Mouse (Mus musculus) retina, postnatal 1 day (tissue): ENCODE measurements at regions not wholly inside any gene's neighbourhood (a gene's known extent, or its start where the extent isn't known, plus 50 kb on each side); places are given as distances from the start of the nearest gene placed in this dataset.

ENCODE experiments used
- DNase-seq: peaks from one replicate; pipeline ENCODE4 v3.0.0-alpha.2; 2012

DNA sequence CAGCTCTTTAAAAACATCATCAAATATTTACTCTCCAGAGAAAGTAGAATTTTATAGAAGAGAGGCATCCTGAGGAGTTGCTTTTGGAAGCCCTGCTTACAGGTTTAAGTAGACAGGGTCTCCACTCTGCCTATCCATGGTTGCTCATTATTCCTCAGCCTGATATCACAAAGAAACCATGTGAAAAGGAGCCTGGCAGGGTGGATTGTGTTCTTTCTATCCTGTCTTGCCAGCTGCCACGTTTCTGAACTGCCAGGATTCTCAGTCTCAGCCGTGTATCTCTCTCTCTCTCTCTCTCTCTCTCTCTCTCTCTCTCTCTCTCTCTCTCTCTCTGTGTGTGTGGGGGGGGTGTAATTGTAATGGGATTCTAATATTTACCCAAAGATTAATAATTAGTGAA lies 431.9 kb upstream of the Atp11b start:
- no peak for DNase-seq

DNA sequence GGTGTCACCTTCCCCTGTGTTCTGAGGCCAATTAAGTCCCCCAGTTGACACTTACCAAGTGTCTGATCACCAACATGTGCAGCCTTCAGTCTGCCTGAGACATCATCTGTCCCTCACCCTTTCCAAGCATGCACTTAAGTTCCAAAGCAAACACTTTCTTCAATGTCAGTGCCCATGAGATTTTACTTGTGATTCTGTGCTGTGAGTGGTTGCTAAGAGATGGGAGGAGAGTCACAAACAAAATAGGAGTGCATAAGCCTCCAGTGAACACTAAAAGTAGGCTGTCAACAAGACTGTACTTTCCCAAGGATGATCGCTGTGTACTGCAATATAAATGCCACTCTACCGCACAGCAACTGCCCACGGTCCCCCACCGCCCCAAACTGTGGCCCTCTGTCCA lies 431.0 kb upstream of the Atp11b start:
- no peak for DNase-seq

DNA sequence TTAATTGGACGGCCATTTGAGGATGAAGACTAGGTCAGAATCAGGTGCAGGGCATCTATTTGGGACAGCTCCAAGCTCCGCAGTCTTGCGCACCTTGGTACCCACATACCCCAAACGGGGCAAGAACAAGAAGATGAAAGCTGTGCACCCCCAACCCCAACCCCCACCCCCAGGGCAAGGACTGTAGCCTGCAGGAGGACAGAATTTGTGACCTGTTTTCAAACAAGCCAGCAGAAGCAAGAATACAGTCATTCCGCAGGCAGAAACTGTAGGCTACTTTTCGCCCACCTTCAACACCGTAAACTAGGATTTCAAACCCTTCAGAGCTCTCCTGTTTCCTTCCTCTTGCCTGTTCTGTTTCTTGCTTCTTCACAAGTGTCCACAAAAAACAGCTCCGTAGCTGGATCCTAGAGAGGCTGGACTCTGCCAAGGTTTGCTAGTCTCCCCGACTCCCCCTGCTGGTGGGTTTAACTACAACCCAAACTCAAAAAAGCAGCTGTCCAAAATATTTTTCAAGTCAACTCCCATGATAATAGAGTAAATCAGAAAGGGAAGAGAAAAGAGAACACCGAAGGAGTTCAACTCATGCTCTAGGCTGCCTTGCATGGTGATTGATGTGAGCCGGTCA lies 430.3 kb upstream of the Atp11b start:
- peak; percentile 85 for DNase-seq

DNA sequence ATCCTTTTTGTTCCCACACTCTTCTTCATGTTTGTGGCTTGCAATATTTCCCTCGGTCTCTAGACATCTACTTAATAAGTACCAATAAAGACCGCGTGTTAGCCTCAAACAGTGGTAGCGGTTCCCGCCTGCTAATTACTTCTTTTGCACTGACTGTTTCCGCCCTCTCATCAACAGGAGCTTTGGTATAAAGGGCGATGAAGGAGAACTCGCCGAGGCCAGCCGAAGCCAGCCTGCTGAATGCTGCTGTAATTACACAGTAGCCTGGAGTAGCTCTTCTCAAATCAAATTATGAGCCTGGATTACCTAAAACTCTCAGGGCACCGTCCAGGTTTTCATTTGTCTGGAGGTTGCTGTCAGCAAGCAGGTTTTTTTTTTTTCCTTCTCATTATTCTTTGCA lies 429.7 kb upstream of the Atp11b start:
- DNase-seq: peak; percentile 63

DNA sequence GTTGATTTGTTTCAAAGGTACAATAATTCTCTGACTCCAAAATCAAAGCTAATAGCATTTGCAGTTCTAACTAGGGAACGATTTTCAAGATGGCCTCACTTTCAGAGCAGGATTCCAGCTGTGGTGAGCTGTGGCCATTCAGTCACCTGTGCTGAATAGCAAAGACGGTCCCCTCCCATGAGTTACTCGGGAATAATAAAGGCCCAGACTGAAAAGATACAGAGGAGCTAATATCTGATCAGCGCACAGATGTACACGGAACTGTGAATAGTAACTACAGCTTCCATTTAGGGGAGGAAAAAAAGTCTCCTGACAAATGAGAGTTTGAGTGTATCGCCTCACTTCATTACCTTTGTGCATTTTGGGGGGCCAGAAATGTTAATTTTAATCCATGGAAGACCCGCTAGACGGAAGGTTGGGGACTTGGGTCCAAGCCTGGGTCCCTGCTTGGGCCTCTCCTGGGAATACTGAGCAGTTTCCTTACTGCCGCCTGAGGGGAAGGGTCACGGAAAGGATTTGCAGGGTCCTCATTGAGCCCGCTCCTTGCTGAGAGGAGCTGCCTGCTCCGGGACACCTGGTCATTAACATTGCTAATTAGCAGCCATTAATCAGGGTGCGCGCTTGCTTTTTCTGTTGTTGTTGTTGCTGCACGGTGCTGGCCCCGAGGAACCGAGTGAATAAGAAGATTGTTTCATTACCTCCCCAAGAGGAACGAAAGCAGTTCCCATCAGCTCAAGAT lies 421.2 kb upstream of the Atp11b start:
- peak; percentile 55 for DNase-seq

DNA sequence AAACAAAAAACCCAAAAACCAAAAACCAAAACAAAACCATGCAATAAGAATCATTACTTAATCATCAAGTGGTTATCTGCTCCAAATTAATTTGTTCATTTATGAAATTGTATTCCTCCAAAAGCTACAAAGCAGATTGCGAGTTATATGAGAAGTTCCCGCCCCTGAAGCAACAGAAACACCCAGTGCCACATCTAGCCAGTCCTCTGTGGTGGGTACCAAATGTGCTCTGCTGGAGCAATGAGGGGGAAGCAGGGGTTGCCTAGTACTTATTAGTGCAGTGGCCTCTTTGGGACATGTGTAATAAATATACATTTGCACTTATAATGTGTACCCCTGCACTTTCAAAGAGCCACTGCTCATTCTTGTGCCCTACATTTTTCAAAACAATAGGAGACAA lies 419.9 kb upstream of the Atp11b start:
- peak; percentile 27 for DNase-seq

DNA sequence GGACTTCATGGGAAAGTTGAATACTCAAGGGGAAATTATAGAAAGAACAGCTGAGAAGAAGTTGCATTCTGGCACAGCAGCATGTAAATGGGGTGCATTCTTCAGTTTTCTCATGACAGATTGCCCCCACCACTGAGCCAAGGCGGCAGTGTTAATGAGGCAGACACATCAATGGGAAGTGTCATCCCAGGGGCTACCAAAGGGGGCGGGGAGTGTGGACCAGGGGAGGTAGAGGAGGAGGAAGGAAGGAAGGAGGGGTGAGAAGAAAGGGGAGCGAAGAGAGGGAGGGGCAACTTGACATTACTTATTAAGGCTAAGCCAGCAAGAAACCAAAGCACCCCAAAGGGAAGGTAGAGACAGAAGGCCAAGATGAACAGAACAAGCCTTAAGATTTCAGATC lies 419.4 kb upstream of the Atp11b start:
- peak; percentile 77 for DNase-seq

DNA sequence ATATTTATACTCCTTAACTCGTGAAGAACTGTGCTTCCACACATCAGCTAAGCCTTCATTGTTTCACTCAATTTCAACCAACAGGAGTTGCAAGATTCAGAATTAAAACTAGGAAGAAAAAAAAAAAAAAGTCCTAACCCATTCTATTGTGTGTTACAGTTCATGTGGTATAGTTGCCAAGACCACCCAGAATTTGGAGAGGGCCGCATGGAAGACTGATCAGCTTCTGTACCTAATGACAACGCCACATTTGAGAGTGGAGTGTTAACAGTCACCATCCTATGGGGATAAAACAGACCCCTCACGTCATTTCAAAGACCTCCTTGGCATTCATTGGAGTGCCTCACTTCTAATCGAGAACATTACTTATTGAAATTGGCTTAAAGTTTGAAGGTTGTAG lies 418.1 kb upstream of the Atp11b start:
- DNase-seq: peak; percentile 82

DNA sequence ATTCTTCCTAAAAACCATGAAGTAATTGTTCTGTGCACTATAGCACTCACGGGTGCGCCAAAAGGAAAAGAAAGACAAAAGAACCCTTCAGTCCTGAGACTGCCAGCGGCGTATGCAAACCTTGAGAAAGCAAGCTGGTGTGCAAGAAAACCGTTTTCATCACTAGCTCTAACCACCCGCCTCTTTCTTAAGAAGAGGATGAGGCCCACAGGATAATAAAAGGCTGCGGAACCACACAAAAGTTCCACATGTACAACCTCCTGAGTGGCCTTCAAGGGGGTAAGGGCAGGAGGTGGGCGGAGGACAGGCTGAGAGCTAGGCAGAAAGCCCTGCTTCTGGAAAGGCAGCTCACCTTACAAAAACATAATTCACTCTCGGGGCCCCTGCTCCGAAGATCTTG lies 413.4 kb upstream of the Atp11b start:
- DNase-seq: no peak

DNA sequence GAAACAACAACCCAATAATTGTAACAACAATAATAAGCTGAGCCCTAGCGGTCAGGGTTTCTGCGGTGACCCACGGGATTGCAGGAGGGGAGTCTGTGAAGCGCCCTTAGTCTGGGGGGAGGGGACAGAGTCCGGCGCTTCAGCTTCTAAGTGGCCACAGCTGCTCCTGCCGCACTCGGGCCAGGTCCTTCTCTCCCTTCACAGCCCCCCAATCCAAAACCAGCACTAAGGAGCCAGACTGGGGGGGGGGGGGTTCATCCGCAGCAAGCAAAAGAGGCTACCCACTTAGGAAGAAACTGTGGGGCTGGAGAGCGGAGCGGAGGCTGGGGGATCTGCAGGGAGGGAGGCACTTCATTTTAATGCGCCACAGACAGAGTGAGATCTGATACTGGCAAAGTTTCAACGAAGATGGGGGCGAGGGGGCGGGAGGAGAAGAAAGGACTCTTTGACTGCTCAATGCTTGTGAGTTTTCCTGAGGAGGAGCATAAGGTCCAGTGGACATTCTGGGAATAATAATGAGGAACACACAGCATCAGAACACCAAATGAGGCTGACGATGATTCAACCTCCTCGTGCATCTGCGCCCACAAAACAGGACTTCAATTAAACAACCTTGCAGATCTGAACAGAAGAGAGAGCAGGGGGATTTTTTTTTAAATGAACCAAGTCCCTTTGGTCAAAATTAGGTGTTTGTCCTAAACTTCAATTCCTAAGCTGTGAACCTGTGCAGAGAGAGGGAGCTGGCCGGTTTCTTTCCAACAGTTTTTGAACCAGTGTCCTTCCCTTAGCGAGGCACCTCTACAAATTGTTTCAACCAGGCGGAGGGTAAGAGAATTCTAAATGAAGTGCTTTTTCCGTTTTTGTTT lies 412.7 kb upstream of the Atp11b start:
- peak; percentile 95 for DNase-seq

DNA sequence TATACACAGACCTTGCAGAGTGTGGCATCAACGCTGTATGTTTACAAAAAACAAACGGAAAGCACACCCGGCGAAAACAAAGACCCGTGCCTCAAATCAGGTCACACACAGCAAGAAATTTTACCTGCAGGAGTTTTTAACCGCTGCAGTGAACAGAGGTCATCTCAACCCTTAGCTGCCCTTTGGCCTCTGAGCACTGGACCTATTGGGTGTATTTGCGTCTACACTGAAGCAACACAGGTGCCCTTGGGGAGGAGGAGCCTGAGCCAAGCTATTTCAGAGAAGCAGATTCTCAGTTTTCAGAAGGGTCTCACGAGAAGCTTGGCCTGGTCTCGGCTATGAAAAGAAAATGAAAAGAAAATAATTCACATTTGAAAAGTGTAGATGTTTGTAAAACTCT lies 412.1 kb upstream of the Atp11b start:
- peak; percentile 39 for DNase-seq

DNA sequence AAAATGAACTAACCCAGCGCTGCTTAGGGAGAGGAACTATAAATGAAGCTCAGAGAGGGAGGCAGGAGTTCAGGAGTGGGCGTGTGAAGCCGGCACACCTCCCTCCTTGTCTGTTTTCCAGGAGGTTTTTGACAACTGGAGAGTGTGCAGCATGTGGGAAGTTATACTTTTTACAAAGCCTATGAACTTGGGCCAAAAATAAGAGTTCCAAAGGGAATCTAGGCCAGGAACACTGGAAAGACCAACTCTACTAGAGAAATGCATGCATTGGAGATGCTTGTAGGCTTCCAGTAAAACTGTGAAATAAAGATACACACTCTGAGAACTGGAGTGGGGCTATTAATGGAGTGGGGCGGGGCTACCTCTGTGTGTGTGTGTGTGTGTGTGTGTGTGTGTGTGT lies 411.3 kb upstream of the Atp11b start:
- DNase-seq: no peak

DNA sequence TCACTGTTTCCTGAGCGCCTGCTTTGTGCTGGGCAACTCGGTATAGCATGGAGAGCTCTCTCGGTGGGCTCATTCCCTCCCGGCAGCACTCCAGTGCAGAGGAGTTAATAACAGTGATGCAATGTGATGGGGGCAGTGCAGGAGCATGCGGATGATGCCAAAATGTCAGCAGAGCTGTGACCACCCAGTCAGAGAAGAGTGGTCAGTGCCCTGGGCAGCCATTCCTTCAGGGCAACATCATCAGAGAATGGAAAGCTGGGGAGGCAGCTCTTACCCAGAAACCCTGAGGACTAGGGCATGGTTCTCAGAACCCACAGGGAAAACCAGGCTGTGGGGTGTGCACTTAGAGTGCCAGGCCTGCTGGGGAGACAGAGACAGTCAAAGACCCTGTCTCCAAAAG lies 410.0 kb upstream of the Atp11b start:
- peak; percentile 56 for DNase-seq

DNA sequence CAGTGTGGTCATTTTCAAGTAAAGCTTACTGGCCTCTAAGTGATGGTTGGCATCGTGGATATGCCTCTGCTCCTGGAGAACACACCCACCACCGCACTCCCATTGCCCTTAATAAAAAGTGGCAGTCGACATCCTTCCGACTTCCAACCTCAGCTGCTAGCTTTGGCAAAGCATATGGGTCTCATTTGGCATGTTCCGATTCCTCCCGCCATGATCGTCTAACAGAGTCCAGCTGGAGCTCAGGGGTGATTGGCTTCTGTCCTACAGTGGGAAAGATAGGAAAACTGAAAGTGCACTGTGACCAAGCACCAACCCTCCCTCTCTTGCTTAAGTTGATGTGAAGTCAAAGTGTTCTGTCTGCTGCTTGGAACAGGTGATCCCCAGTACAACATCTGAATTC lies 404.8 kb upstream of the Atp11b start:
- DNase-seq: no peak

DNA sequence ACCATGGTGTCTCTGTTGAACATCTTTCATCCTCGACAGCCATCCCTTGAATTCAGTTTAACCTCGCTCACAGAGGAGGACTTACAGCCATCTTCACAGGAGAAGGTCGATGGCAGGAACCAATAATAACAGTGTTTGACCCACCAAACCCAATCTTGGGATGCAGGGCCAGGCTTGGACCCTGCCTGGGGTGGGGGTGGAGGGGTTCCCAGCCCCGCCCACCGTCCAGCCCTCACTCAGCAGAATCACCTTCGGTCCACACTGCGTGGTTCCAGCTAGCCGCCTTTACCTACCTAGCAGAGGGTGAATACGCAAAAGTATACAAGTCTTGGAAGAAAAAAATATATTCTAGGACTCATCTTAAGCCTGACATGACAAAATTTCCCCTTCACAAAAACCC lies 400.5 kb upstream of the Atp11b start:
- no peak for DNase-seq

DNA sequence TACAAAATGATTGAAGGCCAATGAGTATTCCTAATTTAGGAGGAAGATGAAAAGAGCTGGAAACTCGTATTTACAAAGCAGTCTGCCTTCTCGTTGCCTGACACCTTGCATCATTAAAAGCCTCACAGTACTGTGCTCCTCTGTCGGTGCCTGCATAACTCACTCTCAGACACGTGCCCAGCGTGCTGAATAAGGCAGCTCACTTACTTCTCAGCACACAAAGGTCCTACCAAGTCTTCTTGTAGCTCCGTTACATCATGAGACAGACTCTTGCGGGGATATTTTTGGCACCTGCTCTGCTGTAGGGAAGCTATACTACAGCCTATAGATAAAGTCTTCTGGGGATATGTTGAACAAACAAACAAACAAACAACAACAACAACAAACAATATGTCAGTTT lies 400.0 kb upstream of the Atp11b start:
- DNase-seq: no peak

DNA sequence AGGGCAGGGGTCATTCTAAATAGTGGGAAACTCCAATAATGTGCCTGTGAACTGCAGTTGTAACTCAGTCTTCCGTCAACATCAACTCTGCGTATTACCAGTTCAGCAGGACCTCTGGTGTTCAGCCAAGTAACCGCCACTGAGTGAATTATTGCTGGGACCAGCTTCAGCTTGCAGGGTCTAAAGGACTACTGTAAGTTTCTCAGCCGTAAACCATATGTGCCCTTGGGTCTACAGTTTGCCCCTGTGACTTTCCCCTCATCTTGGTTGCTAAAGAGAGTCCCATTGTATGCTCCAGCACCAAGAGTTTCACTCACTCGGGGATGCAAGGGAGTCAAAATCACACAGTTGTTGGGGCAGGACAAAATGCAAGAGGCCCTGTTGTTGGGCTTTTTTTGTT lies 399.6 kb upstream of the Atp11b start:
- no peak for DNase-seq

DNA sequence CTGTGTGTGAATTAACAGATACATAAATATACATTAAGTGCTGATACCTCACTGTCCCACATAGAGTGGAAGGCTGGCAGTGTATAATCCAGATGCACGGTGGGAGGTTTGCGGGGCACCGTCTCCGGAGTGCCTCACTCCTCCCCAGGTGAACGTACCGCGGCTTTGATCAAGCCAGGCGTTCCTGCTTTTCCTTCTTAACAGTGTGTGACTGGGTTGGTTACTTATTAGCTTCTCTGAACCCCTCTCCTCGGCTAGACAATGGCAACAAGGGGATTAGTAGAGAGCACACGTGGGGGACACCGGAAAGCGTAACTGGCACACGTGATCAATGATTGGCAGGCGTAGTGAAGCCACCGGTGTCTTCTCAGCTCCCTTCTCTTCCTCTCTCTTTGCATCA lies 396.8 kb upstream of the Atp11b start:
- no peak for DNase-seq

DNA sequence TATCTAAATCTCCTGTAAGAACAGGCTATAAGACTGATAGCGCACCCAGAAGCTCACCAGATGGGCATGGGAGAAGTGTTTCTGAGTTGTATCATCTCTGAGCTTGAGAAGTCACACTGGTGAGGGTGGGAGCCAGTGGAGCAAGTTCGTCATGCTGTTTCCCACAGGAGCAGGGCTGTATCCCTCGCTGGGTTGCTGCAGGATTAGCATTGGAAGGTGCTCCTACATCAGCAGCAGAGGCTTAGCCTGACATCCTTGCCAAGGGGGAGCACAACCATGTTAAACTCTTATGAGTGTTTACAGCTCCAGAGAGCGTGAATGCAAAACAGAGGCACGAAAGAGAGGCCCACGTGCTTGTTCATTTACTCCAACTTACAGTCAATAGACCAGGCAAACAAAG lies 395.4 kb upstream of the Atp11b start:
- no peak for DNase-seq

DNA sequence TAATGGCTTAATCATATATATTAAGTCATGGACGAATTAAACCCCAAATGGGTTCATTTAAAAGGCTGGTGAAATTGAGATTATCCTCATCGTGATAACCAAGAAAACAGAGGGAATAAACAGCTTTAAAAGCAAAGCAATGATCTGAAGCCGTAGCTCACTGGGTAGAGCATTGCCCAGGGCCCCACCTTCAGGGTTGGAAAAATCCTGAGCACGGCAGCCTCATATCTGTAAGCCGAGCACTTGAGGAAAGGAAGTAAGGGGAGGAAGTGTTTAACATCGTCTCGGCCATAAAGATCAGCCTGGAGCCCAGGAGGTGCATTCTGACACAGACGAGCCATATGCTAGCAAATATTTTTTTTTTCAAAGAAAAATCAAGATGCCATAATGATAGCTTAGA lies 394.6 kb upstream of the Atp11b start:
- DNase-seq: no peak

DNA sequence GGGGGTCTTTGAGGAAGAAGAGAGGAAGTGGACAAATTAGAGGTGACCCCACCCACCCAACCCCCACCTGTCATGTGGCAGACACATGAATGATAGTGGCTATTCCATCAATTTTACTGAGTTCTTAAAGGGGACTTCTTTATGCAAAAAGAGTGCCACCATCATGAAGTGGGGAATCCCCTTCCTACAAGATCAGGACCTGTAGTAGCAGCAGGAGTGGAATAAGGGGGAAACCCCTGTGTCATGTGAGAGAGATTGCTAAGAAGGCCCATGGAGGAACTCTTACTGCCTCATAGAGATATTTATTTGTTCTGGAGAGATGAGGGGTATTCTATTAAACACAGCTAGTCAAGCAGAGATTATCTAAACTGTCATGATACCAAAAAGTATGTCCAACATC lies 393.4 kb upstream of the Atp11b start:
- DNase-seq: no peak

DNA sequence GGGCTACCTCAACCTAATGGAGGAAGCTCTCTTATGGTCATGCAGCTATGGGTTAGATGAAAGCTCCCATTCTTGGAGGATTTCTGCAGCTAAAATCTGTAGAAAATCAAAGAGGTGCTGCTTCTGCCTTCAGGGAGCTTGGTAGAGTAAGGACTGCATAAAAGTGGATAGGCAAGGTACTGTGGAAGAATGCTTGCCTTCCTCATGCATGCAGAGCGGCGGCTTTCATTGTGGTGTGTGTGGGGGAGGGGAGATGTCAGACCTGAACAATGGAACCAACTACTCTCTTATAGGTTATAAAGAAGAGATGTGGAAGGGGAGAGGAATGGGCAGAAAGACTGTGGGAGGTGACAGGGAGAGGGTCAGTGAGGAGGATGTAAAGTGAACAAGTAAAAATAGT lies 392.8 kb upstream of the Atp11b start:
- DNase-seq: no peak

DNA sequence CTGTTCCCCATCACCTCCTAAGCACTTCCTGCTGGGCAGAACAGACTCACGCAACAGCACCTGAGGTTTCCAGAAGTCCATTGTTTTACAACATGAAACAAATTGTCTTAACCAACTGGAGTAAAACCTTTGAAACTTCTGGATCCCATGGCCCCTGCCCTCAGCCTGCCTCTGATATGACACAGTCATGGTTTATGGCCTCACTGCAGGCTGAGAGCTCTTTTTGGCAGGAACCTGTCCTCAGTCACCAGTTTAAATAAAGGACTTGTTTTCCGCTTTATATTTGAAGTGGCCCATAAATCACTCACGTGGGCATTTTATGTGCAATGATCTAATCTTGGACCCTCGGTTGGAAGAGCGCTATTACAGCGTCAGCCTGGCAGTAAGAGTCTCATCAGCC lies 388.5 kb upstream of the Atp11b start:
- DNase-seq: no peak

DNA sequence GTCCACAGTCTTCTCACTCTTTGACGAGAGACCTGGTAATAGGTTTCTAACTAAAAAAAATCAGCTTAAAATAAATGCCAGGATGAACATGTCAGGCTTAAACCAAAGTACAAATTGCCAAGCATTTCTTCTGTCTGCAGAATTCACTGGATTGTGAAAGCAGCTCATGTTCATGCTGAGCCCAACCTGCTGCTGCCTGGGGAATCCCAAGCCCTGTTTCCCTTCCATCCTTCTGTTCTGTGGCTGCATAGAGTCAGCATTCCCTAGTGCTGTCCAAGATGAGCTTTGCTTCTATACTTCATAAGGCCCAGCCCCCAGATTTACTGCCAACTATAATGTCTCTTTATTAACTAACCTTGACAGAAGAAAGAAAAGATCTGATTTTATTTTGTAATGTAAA lies 381.6 kb upstream of the Atp11b start:
- no peak for DNase-seq
